Mouse (Mus musculus): ENCODE results near the gene Lct.

The Lct gene

DNA sequence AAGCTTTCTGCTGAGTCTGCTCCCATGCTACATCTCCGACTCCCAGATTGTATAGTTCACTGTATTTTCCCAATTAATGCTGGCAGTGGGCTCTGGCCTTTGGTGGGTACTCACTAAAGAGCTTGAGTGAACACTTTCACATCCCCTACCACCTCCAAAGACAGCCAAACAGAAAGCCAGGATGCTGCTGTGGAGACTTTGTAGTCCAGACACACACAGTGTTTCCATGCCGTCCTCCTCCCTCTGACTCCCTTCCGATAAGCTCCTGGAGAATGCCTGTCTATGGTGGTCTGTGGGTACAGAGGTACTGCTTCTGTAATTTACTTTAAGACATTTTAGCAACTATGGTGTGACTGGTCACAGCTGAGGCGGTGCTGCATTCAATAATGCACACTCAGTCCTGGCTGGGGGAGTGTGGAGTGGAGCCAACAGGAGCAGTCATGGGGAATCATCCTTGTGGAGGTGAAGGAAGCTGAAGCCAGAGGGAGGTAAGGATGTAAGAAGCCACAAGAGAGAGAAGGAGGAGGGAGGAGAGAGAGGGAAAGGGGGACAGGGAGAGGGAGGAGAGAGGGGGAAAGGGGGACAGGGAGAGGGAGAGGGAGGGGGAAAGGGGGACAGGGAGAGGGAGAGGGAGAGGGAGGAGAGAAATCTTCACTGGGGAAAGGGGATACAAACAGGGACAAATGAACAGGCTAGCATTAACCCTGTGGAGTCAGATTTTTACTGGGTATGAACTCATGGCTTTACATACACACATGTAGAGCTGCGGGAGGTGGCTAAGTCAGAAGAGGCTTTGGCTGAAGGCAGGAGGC lies 32.2 kb downstream of the Lct start:
- in situ Hi-C loops (cut with MboI, MseI): no loop called here

- in situ Hi-C loops (cut with MboI, MseI): no loop called here
Measured at GRCm38 (mm10) chr1:128295296-128295695, 32.8 kb downstream of the Lct start.

DNA sequence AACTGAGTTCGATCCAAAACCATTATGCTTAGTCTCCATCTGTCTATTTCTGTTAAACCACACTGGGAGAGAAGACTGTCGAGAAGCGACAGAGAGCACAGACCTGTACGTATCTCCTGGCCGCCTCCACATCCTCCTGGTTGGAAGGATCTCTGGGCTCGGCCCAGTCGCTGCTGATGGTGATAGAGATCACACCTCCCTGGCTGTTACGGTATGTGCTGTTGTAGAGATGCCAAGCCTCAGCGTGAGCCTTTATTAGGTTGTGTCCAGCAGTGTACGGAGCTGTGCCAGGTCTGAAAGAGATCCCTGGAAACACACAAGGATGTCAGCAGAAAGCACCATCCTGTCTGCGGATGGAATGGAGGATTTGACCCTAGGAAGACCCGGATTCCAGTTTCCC lies 34.6 kb downstream of the Lct start:
- in situ Hi-C loops (cut with MboI, MseI): no loop called here

DNA sequence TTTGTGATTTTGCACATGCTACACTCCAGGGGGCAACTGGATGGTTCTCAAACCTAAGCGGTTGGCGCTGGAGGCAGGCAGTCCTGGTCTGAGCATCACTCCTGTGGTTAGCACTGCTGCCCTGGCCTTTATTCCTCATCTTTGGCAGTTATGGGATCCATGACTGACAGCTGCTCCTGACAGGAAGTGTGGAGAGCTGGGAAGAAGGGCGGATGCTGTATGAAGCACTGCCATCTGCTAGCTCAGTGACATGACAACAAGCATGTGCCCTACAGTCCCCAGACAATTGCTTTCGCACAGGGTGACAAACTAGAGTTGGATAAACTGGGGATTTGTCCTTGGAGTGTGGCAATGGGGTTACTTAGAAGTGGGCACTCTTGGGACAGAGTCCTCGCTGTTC lies 37.8 kb downstream of the Lct start:
- in situ Hi-C loops (cut with MboI, MseI): no loop called here

- in situ Hi-C loops (cut with MboI, MseI): no loop called here
Measured at GRCm38 (mm10) chr1:128285136-128285535, 43.0 kb downstream of the Lct start.

DNA sequence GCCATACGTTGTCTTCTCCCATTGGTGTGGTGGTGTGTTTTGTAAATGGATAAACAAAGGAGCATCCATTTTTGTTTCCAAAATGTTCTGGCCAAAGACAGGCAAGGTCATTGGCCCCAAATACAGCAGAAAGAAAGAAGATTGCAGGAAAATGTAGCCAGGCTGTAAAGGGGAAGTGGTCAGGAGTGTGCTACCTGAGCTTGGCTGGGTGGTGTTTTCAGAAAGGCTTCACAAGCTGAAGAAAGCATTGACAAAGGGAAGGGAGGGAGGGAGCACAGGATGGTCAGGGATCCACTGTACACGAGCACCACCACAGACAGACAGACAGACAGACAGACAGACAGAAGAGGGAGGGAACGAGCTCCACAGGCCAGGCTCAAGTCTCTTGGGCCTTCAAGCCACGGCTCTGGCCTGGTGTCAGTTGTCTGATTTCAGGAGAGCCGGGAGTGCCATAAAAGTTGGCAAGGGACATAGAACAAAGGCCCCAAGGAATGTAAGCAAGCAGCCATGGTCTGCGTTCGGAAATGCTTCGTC lies 43.9 kb downstream of the Lct start:
- in situ Hi-C loops (cut with MboI, MseI): no loop called here

DNA sequence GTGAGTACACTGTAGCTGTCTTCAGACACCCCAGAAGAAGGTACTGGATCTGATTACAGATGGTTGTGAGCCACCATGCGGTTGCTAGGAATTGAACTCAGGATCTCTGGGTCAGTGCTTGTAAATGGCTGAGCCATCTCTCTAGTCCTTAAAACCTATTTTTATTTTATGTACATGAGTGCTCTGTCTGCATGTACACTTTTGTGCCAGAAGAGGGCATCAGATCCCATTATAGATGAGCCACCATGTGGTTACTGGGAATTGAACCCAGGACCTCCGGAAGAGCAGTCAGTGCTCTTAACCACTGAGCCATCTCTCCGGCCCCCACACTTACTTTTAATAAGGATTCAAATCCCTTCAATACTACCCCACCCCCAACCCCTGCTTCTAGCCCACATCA lies 45.2 kb downstream of the Lct start:
- in situ Hi-C loops (cut with MboI, MseI): no loop called here

GRCm38 (mm10) chr1:128281753-128282152 lies 46.4 kb downstream of the Lct start:
- in situ Hi-C loops (cut with MboI, MseI): no loop called here

DNA sequence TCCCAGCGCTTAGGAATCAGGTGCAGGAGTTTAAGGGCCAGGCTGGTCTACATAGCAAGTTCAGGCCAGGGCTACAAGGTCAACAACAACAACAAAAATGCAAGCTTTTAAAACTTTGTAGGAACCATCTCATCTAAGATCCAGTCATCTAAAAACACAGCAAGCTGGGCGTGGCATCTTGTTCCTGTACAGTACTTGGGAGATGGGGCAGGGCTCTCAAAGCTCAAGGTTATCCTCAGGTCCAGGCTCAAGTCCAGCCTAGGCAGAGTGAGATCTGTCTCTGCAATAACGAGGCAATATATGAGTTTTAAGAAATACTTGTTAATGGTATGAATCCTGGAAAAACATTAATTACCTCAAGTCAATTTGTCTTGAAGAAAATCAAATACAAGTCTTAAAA lies 49.6 kb downstream of the Lct start:
- in situ Hi-C loops (cut with MboI, MseI): loop anchor here (10.0 kb wide), 1 partner anchor 566 kb away; no protein-coding TSS in a partner anchor

- in situ Hi-C loops (cut with MboI, MseI): loop anchor here (10.0 kb wide), 1 partner anchor 569 kb away; no protein-coding TSS in a partner anchor
Measured at GRCm38 (mm10) chr1:128275908-128276307, 52.2 kb downstream of the Lct start.

DNA sequence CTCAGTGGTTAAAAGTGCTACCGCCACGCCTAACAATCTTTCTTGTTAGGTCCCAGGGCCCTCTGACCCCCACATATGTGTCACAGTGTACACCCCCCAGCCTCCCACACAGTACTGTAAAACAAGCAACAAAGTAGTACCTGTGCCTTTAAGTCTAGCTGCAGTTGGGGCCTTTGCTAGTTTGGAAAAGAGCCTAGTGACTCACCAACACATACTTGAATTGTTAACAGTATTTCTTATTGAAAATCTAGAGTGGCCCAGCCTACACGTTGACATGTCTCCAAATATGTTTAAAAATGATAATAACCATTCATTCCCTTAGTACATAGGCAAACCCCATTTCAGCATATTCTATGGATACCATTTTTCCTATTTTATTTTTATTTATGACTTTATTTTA lies 57.4 kb downstream of the Lct start:
- in situ Hi-C loops (cut with MboI, MseI): loop anchor here (10.0 kb wide), 1 partner anchor 574 kb away; no protein-coding TSS in a partner anchor

- in situ Hi-C loops (cut with MboI, MseI): loop anchor here (5.0 kb wide), 1 partner anchor 65 kb away; no protein-coding TSS in a partner anchor
Measured at GRCm38 (mm10) chr1:128267061-128267460, 61.1 kb downstream of the Lct start.

DNA sequence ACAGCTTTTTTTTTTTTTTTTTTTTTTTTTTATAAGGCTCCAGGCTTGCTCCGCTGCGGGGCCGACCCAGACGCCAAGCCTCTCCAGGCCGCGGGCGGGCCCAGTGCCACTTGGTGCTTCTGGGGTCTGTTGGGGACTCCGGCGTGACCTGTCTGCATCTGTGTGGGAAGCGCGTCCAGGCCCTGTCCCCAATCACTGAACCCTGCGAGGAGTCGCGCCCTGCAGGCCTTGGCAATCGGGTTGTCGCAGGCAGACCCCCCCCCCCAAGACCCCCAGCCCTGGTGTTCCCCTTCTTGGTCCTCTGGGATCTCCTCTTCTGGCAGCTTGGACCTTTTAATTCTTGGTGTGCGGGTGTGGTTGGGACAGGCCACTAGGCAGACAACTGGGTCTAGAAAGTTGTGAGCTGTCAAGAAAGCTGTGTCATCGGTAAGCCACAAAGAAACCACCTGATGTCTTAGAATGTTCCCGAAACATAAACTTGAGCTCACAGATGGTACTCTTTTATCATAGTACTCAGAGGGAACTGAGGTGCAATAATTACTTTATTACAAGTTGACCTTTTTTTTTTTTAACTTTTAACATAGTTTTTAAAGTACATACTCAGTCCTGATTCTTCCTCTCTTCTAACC lies 83.3 kb downstream of the Lct start:
- in situ Hi-C loops (cut with MboI, MseI): no loop called here

- in situ Hi-C loops (cut with MboI, MseI): no loop called here
Measured at GRCm38 (mm10) chr1:128243996-128244726, 84.0 kb downstream of the Lct start.

DNA sequence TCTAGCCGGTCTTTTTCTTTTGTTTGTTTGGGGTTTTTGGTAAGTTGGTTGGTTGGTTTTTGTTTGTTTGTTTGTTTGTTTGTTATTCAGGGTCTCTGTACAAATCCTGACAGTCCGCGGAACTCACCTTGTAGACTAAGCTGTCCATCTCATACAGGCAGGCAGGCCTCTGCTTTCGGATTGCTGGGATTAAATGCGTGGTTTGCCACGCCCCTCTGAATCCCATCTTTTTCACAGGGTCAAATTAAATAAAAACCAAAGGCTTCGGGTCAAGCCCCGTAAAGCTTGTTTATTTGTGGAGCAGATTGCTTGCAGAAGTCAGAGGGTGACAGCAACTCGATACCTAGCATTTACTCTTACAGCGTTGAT lies 84.5 kb downstream of the Lct start, which contains the start of gene Ubxn4:
Ubxn4 (plus strand) TSS at position 338 of the 369 bp plus-strand sequence.
- in situ Hi-C loops (cut with MboI, MseI): no loop called here

- in situ Hi-C loops (cut with MboI, MseI): no loop called here
Measured at GRCm38 (mm10) chr1:128235181-128235580, 92.9 kb downstream of the Lct start.
